Mouse (Mus musculus): ENCODE data around the gene Mfap5. TPM values are rescaled to one million over a fixed set of nuclear protein-coding genes. Genes with fewer than 3 reads are reported as not detected.
A peak's percentile ranks its signal among the peaks of the same experiment; 100 is the strongest.
"Not testable (repeated sequence)": the region's sequence is repeated elsewhere in the genome, so short reads cannot be mapped to it uniquely, and the experiment has no call there.

The Mfap5 gene
- polyA plus RNA-seq, 1 experiment from 2014 or later = 4.0 TPM

DNA sequence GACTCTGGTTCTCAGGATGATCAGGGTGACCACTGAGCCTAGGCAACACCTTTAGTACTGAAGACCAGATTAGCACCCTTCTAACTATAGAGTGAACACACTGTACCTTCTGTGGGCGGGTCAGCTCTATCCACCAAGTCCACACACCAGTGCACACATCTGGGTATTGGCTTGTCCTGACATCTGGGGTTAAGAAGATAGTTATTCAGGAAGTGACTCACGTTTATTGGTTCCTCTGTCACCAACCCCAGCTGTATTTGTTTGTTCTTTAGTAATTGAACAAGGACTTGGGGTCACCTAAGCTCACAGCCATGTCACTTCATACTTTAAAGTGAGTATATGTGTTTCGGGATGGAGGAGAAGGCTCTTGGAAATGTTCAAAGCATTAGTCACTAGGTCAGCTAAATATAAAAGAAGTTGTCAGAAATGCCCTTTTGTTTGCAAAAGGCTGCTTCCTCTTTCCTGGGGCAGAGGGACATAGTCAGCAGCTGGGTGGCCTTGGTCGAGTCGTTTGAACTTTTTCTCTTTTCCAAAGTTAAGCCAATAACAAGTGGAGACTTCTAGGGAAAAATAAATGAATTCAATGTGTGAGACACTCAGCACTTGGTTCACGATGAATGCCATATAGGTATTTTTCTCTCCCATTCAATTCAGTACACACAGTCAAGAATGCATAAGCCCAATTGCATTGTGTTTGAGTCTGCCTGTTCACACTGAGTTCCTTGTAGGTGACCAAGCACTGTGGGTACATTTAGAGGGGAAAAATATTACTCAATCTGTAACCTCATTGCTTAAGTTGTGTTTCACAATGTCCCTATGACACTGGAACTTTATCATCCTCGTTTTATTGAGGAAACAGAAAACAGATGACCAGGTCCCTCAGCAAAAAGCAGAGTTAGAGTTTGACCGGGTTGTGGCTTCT lies 65.3 kb downstream of the Mfap5 start:
- Histone ChIP-seq H3K27ac (replicated peaks) (peak overlapping the region; percentile 59; the same call in 1 of the 2 replicates), H3K27me3 (no peaks in the 10 kb centered on the region), H3K4me1 (replicated peaks) (no peaks in the 10 kb centered on the region), H3K4me3 (no peak overlapping the region), H3K4me2 (no peak overlapping the region), H3K36me3 (no peaks in the 10 kb centered on the region), H3K9ac (no peak overlapping the region), H3K9me3 (no peaks in the 10 kb centered on the region)
- no peak for ATAC-seq (ENCODE audit: low read depth)
- WGBS = 76% methylated on average over 8 of the region's 8 CpGs

DNA sequence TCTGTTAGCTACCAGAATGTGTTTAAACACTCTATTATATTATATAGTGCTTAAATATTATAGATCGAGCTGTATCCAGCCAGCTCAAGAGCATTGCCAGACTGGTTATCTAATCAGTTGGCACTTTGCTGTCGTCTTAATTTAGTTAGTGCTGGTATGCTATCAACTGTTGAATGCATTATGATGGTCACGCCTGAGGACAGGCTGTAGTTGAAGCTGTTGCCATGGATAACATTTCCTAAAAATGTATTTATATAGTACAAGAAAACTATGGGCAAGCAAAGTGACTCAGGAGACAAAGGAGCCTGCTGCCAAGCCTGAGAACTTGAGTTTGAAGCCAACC lies 65.9 kb downstream of the Mfap5 start:
- H3K27me3 ChIP-seq = no peaks in the 10 kb centered on the region
- no peaks in the 10 kb centered on the region for H3K4me1 ChIP-seq (replicated peaks)
- H3K27ac ChIP-seq (replicated peaks) = no peak overlapping the region
- H3K9me3 ChIP-seq = no peaks in the 10 kb centered on the region
- no peak overlapping the region for H3K4me3 ChIP-seq
- no peak for ATAC-seq (ENCODE audit: low read depth)
- WGBS = 93% methylated on average over 3 of the region's 3 CpGs
- H3K36me3 ChIP-seq = no peaks in the 10 kb centered on the region
- no peak overlapping the region for H3K9ac ChIP-seq
- H3K4me2 ChIP-seq = no peak overlapping the region

DNA sequence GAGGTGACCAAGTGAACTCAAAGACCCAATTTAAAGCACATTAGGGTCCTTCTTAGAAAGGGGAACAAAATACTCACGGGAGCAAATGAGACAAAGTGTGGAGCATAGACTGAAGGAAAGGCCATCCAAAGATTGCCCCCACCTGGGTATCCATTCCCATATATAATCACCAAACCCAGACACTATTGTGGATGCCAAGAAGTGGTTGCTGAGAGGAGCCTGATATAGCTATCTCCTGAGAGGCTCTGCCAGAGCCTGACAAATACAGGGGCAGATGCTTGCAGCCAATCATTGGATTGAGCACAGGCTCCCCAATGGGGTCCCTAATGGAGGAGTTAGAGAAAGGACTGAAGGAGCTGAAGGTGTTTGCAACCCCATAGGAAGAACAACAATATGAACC lies 69.4 kb downstream of the Mfap5 start:
- not testable (repeated sequence) for H3K9ac ChIP-seq; H3K4me2 ChIP-seq; H3K4me3 ChIP-seq; H3K27me3 ChIP-seq; H3K4me1 ChIP-seq (replicated peaks); H3K36me3 ChIP-seq; H3K27ac ChIP-seq (replicated peaks); ATAC-seq (ENCODE audit: low read depth); H3K9me3 ChIP-seq
- WGBS = 91% methylated on average over 1 of the region's 1 CpGs

DNA sequence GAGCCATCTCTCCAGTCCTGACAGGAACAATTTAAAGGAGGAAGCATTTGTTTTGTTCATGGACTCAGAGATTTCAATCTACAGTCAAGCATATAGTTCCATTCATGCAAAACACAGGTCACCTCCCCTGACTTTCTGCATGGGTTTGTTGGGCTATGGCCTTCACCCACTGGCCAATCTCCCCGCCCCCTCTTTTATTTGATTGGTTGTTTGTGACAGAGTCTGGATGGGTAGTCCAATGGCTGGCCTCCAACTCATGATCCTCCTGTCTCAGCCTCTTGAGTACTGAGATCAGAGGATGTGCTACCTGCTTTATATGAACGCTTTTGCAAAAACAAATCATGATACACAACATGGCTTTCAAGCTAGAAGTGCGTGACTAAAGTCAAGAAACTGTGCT lies 71.4 kb downstream of the Mfap5 start:
- no peak overlapping the region for H3K4me2 ChIP-seq
- no peak overlapping the region for H3K4me3 ChIP-seq
- WGBS = 93% methylated on average over 3 of the region's 3 CpGs

More for the DNA sequence above, 71.4 kb downstream of the Mfap5 start:
- Histone ChIP-seq H3K27ac (replicated peaks) (no peak overlapping the region), H3K4me1 (replicated peaks) (no peaks in the 10 kb centered on the region), H3K36me3 (no peaks in the 10 kb centered on the region), H3K27me3 (no peaks in the 10 kb centered on the region), H3K9me3 (no peaks in the 10 kb centered on the region), H3K9ac (no peak overlapping the region)
- no peak for ATAC-seq (ENCODE audit: low read depth)

Other genes with a start within 250 kb of the Mfap5 start
- 0.21 and 0.63 TPM in 2 replicates for gene Klrg1, start 223.0 kb upstream of the Mfap5 start, polyA plus RNA-seq (2015; fragmentation: Nextera tagmentation; extraction: Ambion mirVana)
- gene M6pr, start 197.1 kb upstream of the Mfap5 start, polyA plus RNA-seq (2015; fragmentation: Nextera tagmentation; extraction: Ambion mirVana) = 59.9 and 66.1 TPM in 2 replicates
- 34.0 and 34.4 TPM in 2 replicates for gene Phc1, start 165.3 kb upstream of the Mfap5 start, polyA plus RNA-seq (2015; fragmentation: Nextera tagmentation; extraction: Ambion mirVana)
- gene Rimklb, start 7.1 kb upstream of the Mfap5 start, polyA plus RNA-seq (2015; fragmentation: Nextera tagmentation; extraction: Ambion mirVana) = 90.9 and 95.0 TPM in 2 replicates
- 0.45 TPM in 2 replicates for gene Aicda, start 48.0 kb downstream of the Mfap5 start, polyA plus RNA-seq (2015; fragmentation: Nextera tagmentation; extraction: Ambion mirVana)
- gene Apobec1, start 96.6 kb downstream of the Mfap5 start, polyA plus RNA-seq (2015; fragmentation: Nextera tagmentation; extraction: Ambion mirVana) = 2.1 and 2.3 TPM in 2 replicates
- not detected in 2 replicates for gene Gdf3, start 104.2 kb downstream of the Mfap5 start, polyA plus RNA-seq (2015; fragmentation: Nextera tagmentation; extraction: Ambion mirVana)
- not detected in 2 replicates for gene Dppa3, start 120.6 kb downstream of the Mfap5 start, polyA plus RNA-seq (2015; fragmentation: Nextera tagmentation; extraction: Ambion mirVana)
- gene Nanog, start 201.6 kb downstream of the Mfap5 start, polyA plus RNA-seq (2015; fragmentation: Nextera tagmentation; extraction: Ambion mirVana) = 0.15 TPM in 2 replicates

Measured in neural tube, embryonic 13.5 days (tissue).